Mouse (Mus musculus) heart, adult 8-10 months (tissue): ENCODE measurements around the gene Dlgap4. TPM values are rescaled to one million over a fixed set of nuclear protein-coding genes. Genes with fewer than 3 reads are reported as not detected.
A peak's percentile ranks its signal among the peaks of the same experiment; 100 is the strongest.
"Not testable (repeated sequence)": the region's sequence is repeated elsewhere in the genome, so short reads cannot be mapped to it uniquely, and the experiment has no call there.

Experiments used
- DNase-seq: peaks from one replicate; pipeline ENCODE4 v3.0.0; 2022; ENCODE audit warnings: low spot score
- total RNA-seq, 4 experiments: library from RNA; stranded (reverse); gene quantifications; 2 replicates each; pipeline ENCODE4 v1.2.4; 2022

Dlgap4 gene
- total RNA-seq, 4 experiments from 2014 or later, result 29.1 to 42.6 (median 32.1) TPM

GRCm38 (mm10) chr2:156802116-156802515 lies 188.6 kb downstream of the Dlgap4 start:
- DNase-seq, result not testable (repeated sequence)

DNA sequence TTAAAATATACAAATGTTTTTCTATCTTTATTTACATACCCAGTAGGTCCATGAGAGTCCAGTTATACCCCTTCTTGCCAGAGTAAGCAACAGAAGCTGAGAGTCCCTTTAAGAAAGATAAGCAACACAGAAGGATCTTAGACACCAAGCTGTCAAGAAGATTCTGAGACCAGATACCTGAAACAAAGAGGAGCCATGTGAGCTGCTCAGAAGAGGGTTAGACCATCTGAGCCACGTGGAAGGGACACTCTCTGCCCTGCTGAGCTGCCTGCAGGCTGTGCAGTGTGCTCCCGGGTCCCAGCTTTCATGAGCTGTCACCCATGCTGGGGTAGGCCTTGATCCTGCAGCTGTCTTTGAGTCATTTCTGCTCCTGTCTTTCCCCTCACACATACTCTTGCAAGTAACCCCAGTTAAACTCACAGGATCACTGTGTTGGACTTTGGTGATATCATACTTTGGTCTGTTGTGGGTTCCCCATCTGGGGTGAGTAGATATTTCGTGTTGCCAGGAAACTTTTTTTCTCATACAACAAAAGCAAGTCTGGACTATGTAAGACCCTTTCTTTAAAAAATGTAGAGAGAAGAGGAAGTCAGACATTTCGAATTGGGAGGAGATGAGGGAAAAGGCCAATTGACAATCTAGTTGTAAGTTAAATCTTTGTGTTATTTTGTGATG lies 190.3 kb downstream of the Dlgap4 start:
- no peak for DNase-seq

GRCm38 (mm10) chr2:156804589-156804988 lies 191.1 kb downstream of the Dlgap4 start:
- no peak for DNase-seq

- no peak for DNase-seq
Measured at GRCm38 (mm10) chr2:156806886-156807285, 193.4 kb downstream of the Dlgap4 start.

DNA sequence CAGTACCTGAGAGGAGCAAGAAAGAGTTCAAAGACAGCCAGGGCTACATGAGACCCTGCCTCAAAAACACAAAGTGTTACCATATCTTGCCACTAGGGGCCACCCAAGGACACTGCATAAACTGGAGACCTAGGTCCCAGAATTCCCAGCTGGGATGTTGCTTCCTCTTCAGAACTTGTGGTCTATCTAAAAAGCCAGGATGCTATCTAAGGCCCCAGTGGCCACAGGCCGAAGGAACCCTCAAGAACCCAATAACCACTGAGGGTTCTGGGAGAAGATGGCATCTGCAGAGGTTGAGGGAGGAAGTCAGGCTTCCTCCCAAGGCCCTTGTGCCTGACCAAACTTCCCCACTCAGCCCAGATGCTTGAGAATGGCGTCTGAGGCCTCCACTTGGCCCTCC lies 196.1 kb downstream of the Dlgap4 start:
- peak; percentile 71 for DNase-seq

GRCm38 (mm10) chr2:156810716-156811115 lies 197.2 kb downstream of the Dlgap4 start:
- no peak for DNase-seq

DNA sequence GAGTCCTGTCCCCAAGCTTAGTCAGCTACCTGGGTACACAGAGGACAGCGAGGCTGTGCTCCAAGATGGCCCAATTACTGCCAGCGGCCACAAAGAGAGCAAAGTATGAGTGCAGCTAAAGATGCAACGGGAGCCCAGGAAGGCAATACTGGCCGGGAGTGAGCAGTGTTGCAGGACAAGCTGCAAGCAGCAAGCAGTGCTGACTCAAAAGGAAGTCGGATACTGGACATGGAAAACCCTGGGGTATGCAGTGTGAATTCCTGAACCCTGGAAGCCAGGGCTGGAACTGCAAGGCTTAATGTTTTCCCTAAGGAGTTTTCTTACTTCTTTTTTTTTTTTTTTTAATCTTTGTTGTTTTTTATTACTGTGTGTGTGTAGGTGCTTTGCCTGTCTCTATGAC lies 198.1 kb downstream of the Dlgap4 start:
- DNase-seq, result no peak

Other genes starting within 250 kb of the Dlgap4 start
- gene Epb41l1, start 192.8 kb upstream of the Dlgap4 start, total RNA-seq, result 1 to 10 TPM; 6.5 to 9.4 (median 7.6) TPM
- gene Aar2, start 66.1 kb upstream of the Dlgap4 start, total RNA-seq, result 10 to 100 TPM; 20.3 to 23.3 (median 22.2) TPM
- 10 to 100 TPM; 40.0 to 70.3 (median 65.6) TPM for gene Myl9, start 161.7 kb downstream of the Dlgap4 start, total RNA-seq
- under 1 TPM; 0.47 to 0.55 (median 0.51) TPM for gene Tgif2, start 226.3 kb downstream of the Dlgap4 start, total RNA-seq
- 1 to 10 TPM in 1 of 4 experiments, under 1 TPM in 3; 0.40 to 1.4 (median 0.56) TPM for gene 4930518I15Rik, start 244.2 kb downstream of the Dlgap4 start, total RNA-seq
- gene Rab5if, start 249.4 kb downstream of the Dlgap4 start, total RNA-seq, result 100 to 1,000 TPM in 2 of 4 experiments, 10 to 100 TPM in 2; 90.3 to 107 (median 102) TPM